Mouse (Mus musculus): Measurements from ENCODE around the gene Kcnk15. TPM values are rescaled to one million over a fixed set of nuclear protein-coding genes. Genes with fewer than 3 reads are reported as not detected.

Kcnk15 gene
- polyA plus RNA-seq (2014; fragmentation: Nextera tagmentation; extraction: Ambion mirVana) = 0.11 and 0.32 TPM in 2 replicates

- no peak within 1 kb of the TSS for H3K9ac ChIP-seq (replicated peaks; ENCODE audit: low read depth, low read length)
Measured at GRCm38 (mm10) chr2:163853461-163853901, at the start of gene Kcnk15. TSS of gene Kcnk15 (plus strand) at chr2:163853651.

DNA sequence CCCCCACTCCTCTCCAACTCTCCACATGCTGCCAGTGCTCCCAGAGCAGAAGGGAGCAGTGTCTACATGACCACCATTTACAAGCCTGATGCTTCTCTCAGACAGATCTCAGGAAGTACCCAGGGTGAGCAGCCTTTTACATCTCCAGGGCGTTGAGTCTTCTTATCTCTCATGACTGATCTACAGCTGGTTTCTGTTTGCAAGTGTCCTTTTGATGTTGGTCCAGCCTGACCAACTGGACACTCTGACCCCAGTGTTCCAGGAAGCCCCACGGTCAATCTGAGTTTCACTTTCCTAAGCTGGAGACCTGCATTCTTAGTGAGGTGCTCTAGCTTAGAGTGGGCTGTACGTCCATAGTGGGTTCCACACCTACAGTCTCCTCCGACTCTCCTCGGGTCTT, 49.6 kb upstream of the Kcnk15 start:
- Histone ChIP-seq H3K27ac (ENCODE audit: low read depth, low read length) (no peak overlapping the region), H3K36me3 (ENCODE audit: control insufficient read depth, insufficient read depth, low read length) (no peaks in the 10 kb centered on the region), H3K9ac (replicated peaks; ENCODE audit: low read depth, low read length) (no peak overlapping the region), H3K9me3 (ENCODE audit: control insufficient read depth, low read length) (no peaks in the 10 kb centered on the region), H3K4me1 (ENCODE audit: control insufficient read depth, insufficient read depth, low read length) (no peaks in the 10 kb centered on the region), H3K27me3 (ENCODE audit: control insufficient read depth, insufficient read depth, low read length) (no peaks in the 10 kb centered on the region), H3K4me2 (ENCODE audit: low read depth, low read length) (no peak overlapping the region), H3K4me3 (ENCODE audit: low read depth, low read length) (no peak overlapping the region)
- no peak for ATAC-seq (ENCODE audit: low read depth)
- 87% methylated on average over 5 of the region's 5 CpGs for WGBS

More at GRCm38 (mm10) chr2:163853461-163853901, at the start of gene Kcnk15:
- peaks cover 50% of the 10 kb centered on the region for H3K27me3 ChIP-seq (ENCODE audit: control insufficient read depth, insufficient read depth, low read length)
- peak within 1 kb of the TSS; percentile 20 for H3K4me3 ChIP-seq (ENCODE audit: low read depth, low read length)
- peak; percentile 14; the same call in 1 of the 2 replicates for ATAC-seq (ENCODE audit: low read depth)
- under 1% methylated on average over 37 of the region's 38 CpGs for WGBS
- H3K27ac ChIP-seq (ENCODE audit: low read depth, low read length) = no peak within 1 kb of the TSS
- peak within 1 kb of the TSS; percentile 14; the same call in 1 of the 2 replicates for H3K4me2 ChIP-seq (ENCODE audit: low read depth, low read length)
- H3K9me3 ChIP-seq (ENCODE audit: control insufficient read depth, low read length) = no peaks in the 10 kb centered on the region
- no peaks in the 10 kb centered on the region for H3K4me1 ChIP-seq (ENCODE audit: control insufficient read depth, insufficient read depth, low read length)
- no peaks in the 10 kb centered on the region for H3K36me3 ChIP-seq (ENCODE audit: control insufficient read depth, insufficient read depth, low read length)

DNA sequence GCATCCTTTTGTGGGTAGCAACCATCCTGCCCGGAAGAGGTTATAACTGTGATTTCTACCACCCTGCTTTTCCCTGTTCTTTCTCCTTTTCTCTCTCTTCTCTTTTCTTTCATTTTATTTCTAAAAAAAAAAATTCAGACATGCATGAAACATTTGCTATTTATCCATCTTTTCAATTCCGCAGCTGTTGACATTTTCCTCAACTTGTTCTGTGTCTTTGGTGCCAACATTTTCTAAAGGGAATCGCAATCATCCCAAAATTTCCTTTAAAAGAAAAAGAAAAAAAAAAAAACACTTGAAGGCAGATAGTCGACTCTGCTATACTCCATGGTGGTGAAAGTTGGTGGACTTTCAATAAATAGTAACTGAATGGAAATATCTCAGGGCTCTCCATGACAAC, 44.3 kb upstream of the Kcnk15 start:
- WGBS = 92% methylated on average over 4 of the region's 4 CpGs
- Histone ChIP-seq H3K9ac (replicated peaks; ENCODE audit: low read depth, low read length) (no peak overlapping the region), H3K4me1 (ENCODE audit: control insufficient read depth, insufficient read depth, low read length) (no peaks in the 10 kb centered on the region), H3K4me2 (ENCODE audit: low read depth, low read length) (no peak overlapping the region), H3K27me3 (ENCODE audit: control insufficient read depth, insufficient read depth, low read length) (no peaks in the 10 kb centered on the region), H3K27ac (ENCODE audit: low read depth, low read length) (no peak overlapping the region), H3K9me3 (ENCODE audit: control insufficient read depth, low read length) (no peaks in the 10 kb centered on the region), H3K36me3 (ENCODE audit: control insufficient read depth, insufficient read depth, low read length) (no peaks in the 10 kb centered on the region), H3K4me3 (ENCODE audit: low read depth, low read length) (no peak overlapping the region)
- no peak for ATAC-seq (ENCODE audit: low read depth)

GRCm38 (mm10) chr2:163809704-163810103, 43.7 kb upstream of the Kcnk15 start:
- 70% methylated on average over 7 of the region's 7 CpGs for WGBS
- no peaks in the 10 kb centered on the region for H3K9me3 ChIP-seq (ENCODE audit: control insufficient read depth, low read length)
- H3K27ac ChIP-seq (ENCODE audit: low read depth, low read length) = no peak overlapping the region
- no peak overlapping the region for H3K4me2 ChIP-seq (ENCODE audit: low read depth, low read length)
- H3K27me3 ChIP-seq (ENCODE audit: control insufficient read depth, insufficient read depth, low read length) = no peaks in the 10 kb centered on the region
- H3K4me3 ChIP-seq (ENCODE audit: low read depth, low read length) = no peak overlapping the region
- no peaks in the 10 kb centered on the region for H3K4me1 ChIP-seq (ENCODE audit: control insufficient read depth, insufficient read depth, low read length)
- no peak overlapping the region for H3K9ac ChIP-seq (replicated peaks; ENCODE audit: low read depth, low read length)
- ATAC-seq (ENCODE audit: low read depth) = no peak
- no peaks in the 10 kb centered on the region for H3K36me3 ChIP-seq (ENCODE audit: control insufficient read depth, insufficient read depth, low read length)

DNA sequence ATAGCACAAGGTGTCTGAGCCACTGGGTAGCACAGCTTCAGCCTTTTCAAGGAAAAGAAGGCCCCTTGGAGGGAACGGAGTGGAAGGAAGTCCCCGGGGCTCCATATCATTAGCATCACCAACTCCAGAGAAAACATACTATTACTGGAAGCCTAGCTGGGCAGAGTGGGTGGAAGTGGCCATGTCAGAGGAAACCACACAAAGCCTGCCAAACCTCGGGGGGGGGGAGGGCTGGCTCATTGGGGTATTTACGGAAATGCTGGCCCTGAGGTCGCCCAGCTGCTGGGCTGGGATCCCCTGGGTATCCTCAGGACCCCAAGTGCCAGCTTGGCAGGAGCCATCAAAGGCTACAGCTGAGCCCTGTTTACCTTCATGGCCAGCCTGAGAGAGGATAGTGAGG, 40.4 kb upstream of the Kcnk15 start:
- no peak for ATAC-seq (ENCODE audit: low read depth)
- no peak overlapping the region for H3K4me2 ChIP-seq (ENCODE audit: low read depth, low read length)
- no peak overlapping the region for H3K9ac ChIP-seq (replicated peaks; ENCODE audit: low read depth, low read length)
- 52% methylated on average over 5 of the region's 5 CpGs for WGBS
- no peak overlapping the region for H3K4me3 ChIP-seq (ENCODE audit: low read depth, low read length)
- H3K27me3 ChIP-seq (ENCODE audit: control insufficient read depth, insufficient read depth, low read length) = no peaks in the 10 kb centered on the region
- no peaks in the 10 kb centered on the region for H3K9me3 ChIP-seq (ENCODE audit: control insufficient read depth, low read length)
- H3K36me3 ChIP-seq (ENCODE audit: control insufficient read depth, insufficient read depth, low read length) = no peaks in the 10 kb centered on the region
- no peak overlapping the region for H3K27ac ChIP-seq (ENCODE audit: low read depth, low read length)
- no peaks in the 10 kb centered on the region for H3K4me1 ChIP-seq (ENCODE audit: control insufficient read depth, insufficient read depth, low read length)

- no peak overlapping the region for H3K27ac ChIP-seq (ENCODE audit: low read depth, low read length)
Measured at GRCm38 (mm10) chr2:163814739-163815465, 38.5 kb upstream of the Kcnk15 start.

GRCm38 (mm10) chr2:163820607-163821006, 32.8 kb upstream of the Kcnk15 start, which contains the start of gene Ccn5:
TSS of gene Ccn5 (plus strand) at chr2:163820861.
- 72% methylated on average over 4 of the region's 4 CpGs for WGBS
- ATAC-seq (ENCODE audit: low read depth) = no peak
- Histone ChIP-seq H3K9me3 (ENCODE audit: control insufficient read depth, low read length) (no peaks in the 10 kb centered on the region), H3K4me3 (ENCODE audit: low read depth, low read length) (no peak within 1 kb of the TSS), H3K36me3 (ENCODE audit: control insufficient read depth, insufficient read depth, low read length) (no peaks in the 10 kb centered on the region), H3K4me1 (ENCODE audit: control insufficient read depth, insufficient read depth, low read length) (no peaks in the 10 kb centered on the region), H3K27ac (ENCODE audit: low read depth, low read length) (no peak within 1 kb of the TSS), H3K27me3 (ENCODE audit: control insufficient read depth, insufficient read depth, low read length) (no peaks in the 10 kb centered on the region), H3K4me2 (ENCODE audit: low read depth, low read length) (no peak within 1 kb of the TSS), H3K9ac (replicated peaks; ENCODE audit: low read depth, low read length) (no peak within 1 kb of the TSS)

More at GRCm38 (mm10) chr2:163814739-163815465, 38.5 kb upstream of the Kcnk15 start:
- Histone ChIP-seq H3K4me2 (ENCODE audit: low read depth, low read length) (no peak overlapping the region), H3K4me1 (ENCODE audit: control insufficient read depth, insufficient read depth, low read length) (no peaks in the 10 kb centered on the region), H3K27me3 (ENCODE audit: control insufficient read depth, insufficient read depth, low read length) (no peaks in the 10 kb centered on the region), H3K9me3 (ENCODE audit: control insufficient read depth, low read length) (no peaks in the 10 kb centered on the region), H3K4me3 (ENCODE audit: low read depth, low read length) (no peak overlapping the region), H3K36me3 (ENCODE audit: control insufficient read depth, insufficient read depth, low read length) (no peaks in the 10 kb centered on the region), H3K9ac (replicated peaks; ENCODE audit: low read depth, low read length) (no peak overlapping the region)
- no peak for ATAC-seq (ENCODE audit: low read depth)
- 79% methylated on average over 9 of the region's 9 CpGs for WGBS

GRCm38 (mm10) chr2:163823248-163823647, 30.2 kb upstream of the Kcnk15 start:
- Histone ChIP-seq H3K4me2 (ENCODE audit: low read depth, low read length) (no peak overlapping the region), H3K4me1 (ENCODE audit: control insufficient read depth, insufficient read depth, low read length) (no peaks in the 10 kb centered on the region), H3K9me3 (ENCODE audit: control insufficient read depth, low read length) (no peaks in the 10 kb centered on the region), H3K27ac (ENCODE audit: low read depth, low read length) (no peak overlapping the region), H3K27me3 (ENCODE audit: control insufficient read depth, insufficient read depth, low read length) (no peaks in the 10 kb centered on the region), H3K36me3 (ENCODE audit: control insufficient read depth, insufficient read depth, low read length) (no peaks in the 10 kb centered on the region), H3K4me3 (ENCODE audit: low read depth, low read length) (no peak overlapping the region), H3K9ac (replicated peaks; ENCODE audit: low read depth, low read length) (no peak overlapping the region)
- 6% methylated on average over 4 of the region's 4 CpGs for WGBS
- ATAC-seq (ENCODE audit: low read depth) = no peak

GRCm38 (mm10) chr2:163823771-163824170, 29.7 kb upstream of the Kcnk15 start:
- no peaks in the 10 kb centered on the region for H3K9me3 ChIP-seq (ENCODE audit: control insufficient read depth, low read length)
- no peak overlapping the region for H3K4me3 ChIP-seq (ENCODE audit: low read depth, low read length)
- H3K36me3 ChIP-seq (ENCODE audit: control insufficient read depth, insufficient read depth, low read length) = no peaks in the 10 kb centered on the region
- H3K4me1 ChIP-seq (ENCODE audit: control insufficient read depth, insufficient read depth, low read length) = no peaks in the 10 kb centered on the region
- 28% methylated on average over 11 of the region's 11 CpGs for WGBS
- no peak overlapping the region for H3K9ac ChIP-seq (replicated peaks; ENCODE audit: low read depth, low read length)
- H3K27ac ChIP-seq (ENCODE audit: low read depth, low read length) = no peak overlapping the region
- no peak for ATAC-seq (ENCODE audit: low read depth)
- no peaks in the 10 kb centered on the region for H3K27me3 ChIP-seq (ENCODE audit: control insufficient read depth, insufficient read depth, low read length)
- no peak overlapping the region for H3K4me2 ChIP-seq (ENCODE audit: low read depth, low read length)
